Mouse (Mus musculus) stomach, embryonic 14.5 days (tissue): Measurements from ENCODE around the gene Gm38100. TPM values are rescaled to one million over a fixed set of nuclear protein-coding genes. Genes with fewer than 3 reads are reported as not detected.

ENCODE experiments used
- ATAC-seq: fragments of 200-750 bp; cut with Nextera tagmentation; 2 replicates; pipeline ENCODE4 v1.8.0; 2017; ENCODE audit warnings: low read depth, moderate TSS enrichment; ENCODE audit not compliant: insufficient number of reproducible peaks, insufficient read depth, low FRiP score
- H3K27ac ChIP-seq: fragments of 300-500 bp; sonication (generic); 2 replicates; pipeline ENCODE4 v1.5.1; 2014; ENCODE audit warnings: mild to moderate bottlenecking, low read length, moderate library complexity, mixed read lengths
- H3K27me3 ChIP-seq: fragments of 300-500 bp; sonication (generic); 2 replicates; pipeline ENCODE4 v1.6.1; 2014; ENCODE audit warnings: low read length, control low read depth, mixed read lengths; ENCODE audit not compliant: control insufficient read depth, insufficient read depth
- H3K36me3 ChIP-seq: fragments of 300-500 bp; sonication (generic); 2 replicates; pipeline ENCODE4 v1.6.1; 2014; ENCODE audit warnings: mild to moderate bottlenecking, control low read depth, low read length, moderate library complexity, mixed read lengths; ENCODE audit not compliant: control insufficient read depth, insufficient read depth
- H3K4me1 ChIP-seq: fragments of 300-500 bp; sonication (generic); 2 replicates; pipeline ENCODE4 v1.6.1; 2014; ENCODE audit warnings: low read length, control low read depth, mixed read lengths; ENCODE audit not compliant: control insufficient read depth, insufficient read depth
- H3K4me2 ChIP-seq: fragments of 300-500 bp; sonication (generic); replicated peaks from 2 replicates; pipeline ENCODE4 v1.6.1; 2014; ENCODE audit warnings: low read depth, low read length, control low read depth
- H3K4me3 ChIP-seq: fragments of 300-500 bp; sonication (generic); 2 replicates; pipeline ENCODE4 v1.5.1; 2014; ENCODE audit warnings: low read depth, low read length, control low read depth
- H3K9ac ChIP-seq: fragments of 300-500 bp; sonication (generic); replicated peaks from 2 replicates; pipeline ENCODE4 v1.6.1; 2014; ENCODE audit warnings: low read depth, mild to moderate bottlenecking, control low read depth, low read length, moderate library complexity, mixed read lengths
- H3K9me3 ChIP-seq: fragments of 300-500 bp; sonication (generic); 2 replicates; pipeline ENCODE4 v1.6.1; 2016; ENCODE audit warnings: low read depth, low read length, control low read depth; ENCODE audit not compliant: control insufficient read depth
- WGBS: fragments of 180-500 bp; shearing (Covaris S2); extraction: QIAGEN DNeasy Blood & Tissue Kit; methylation state at CpG from one replicate; pipeline ENCODE4 v1.1.7; 2014; 5-methylcytosine and 5-hydroxymethylcytosine counted together
- polyA plus RNA-seq: library from polyadenylated mRNA; unstranded; fragments of >200 nt; fragmentation: Nextera tagmentation; extraction: Ambion mirVana; gene quantifications from 2 replicates; pipeline ENCODE4 v1.2.1, GENCODE M21; 2014

Gene Gm38100
- polyA plus RNA-seq, 1 experiment from 2014 or later, result not detected

GRCm38 (mm10) chr1:175946718-175947315 is 26.7 kb downstream of the Gm38100 start:
- H3K4me1 ChIP-seq, result no peaks in the 10 kb centered on the region
- H3K27ac ChIP-seq, result no peak overlapping the region
- H3K36me3 ChIP-seq, result no peaks in the 10 kb centered on the region
- H3K4me3 ChIP-seq, result no peak overlapping the region
- WGBS, result 52% methylated on average over 4 of the region's 4 CpGs
- H3K4me2 ChIP-seq, result no peak overlapping the region
- H3K9me3 ChIP-seq, result no peaks in the 10 kb centered on the region
- no peak for ATAC-seq
- no peak overlapping the region for H3K9ac ChIP-seq
- no peaks in the 10 kb centered on the region for H3K27me3 ChIP-seq

- ATAC-seq, result no peak
- WGBS, result 86% methylated on average over 3 of the region's 3 CpGs
- Histone ChIP-seq H3K9ac (no peak overlapping the region), H3K4me2 (no peak overlapping the region), H3K36me3 (no peaks in the 10 kb centered on the region), H3K27me3 (no peaks in the 10 kb centered on the region), H3K4me1 (no peaks in the 10 kb centered on the region), H3K4me3 (no peak overlapping the region), H3K9me3 (no peaks in the 10 kb centered on the region), H3K27ac (no peak overlapping the region)
Measured at GRCm38 (mm10) chr1:175950421-175950820, 30.3 kb downstream of the Gm38100 start.

- ATAC-seq, result no peak
- no peak overlapping the region for H3K4me2 ChIP-seq
- WGBS, result 87% methylated on average over 2 of the region's 2 CpGs
Measured at GRCm38 (mm10) chr1:175950851-175951250, 30.7 kb downstream of the Gm38100 start.

GRCm38 (mm10) chr1:175961786-175962185 is 41.7 kb downstream of the Gm38100 start:
- no peak for ATAC-seq
- H3K27ac ChIP-seq, result no peak overlapping the region
- 87% methylated on average over 2 of the region's 2 CpGs for WGBS
- H3K4me2 ChIP-seq, result no peak overlapping the region
- no peaks in the 10 kb centered on the region for H3K36me3 ChIP-seq
- H3K9me3 ChIP-seq, result no peaks in the 10 kb centered on the region
- no peaks in the 10 kb centered on the region for H3K27me3 ChIP-seq
- H3K9ac ChIP-seq, result no peak overlapping the region
- H3K4me1 ChIP-seq, result no peaks in the 10 kb centered on the region
- H3K4me3 ChIP-seq, result no peak overlapping the region

More at GRCm38 (mm10) chr1:175950851-175951250, 30.7 kb downstream of the Gm38100 start:
- no peaks in the 10 kb centered on the region for H3K36me3 ChIP-seq
- no peak overlapping the region for H3K4me3 ChIP-seq
- H3K9ac ChIP-seq, result no peak overlapping the region
- H3K4me1 ChIP-seq, result no peaks in the 10 kb centered on the region
- no peaks in the 10 kb centered on the region for H3K9me3 ChIP-seq
- H3K27ac ChIP-seq, result no peak overlapping the region
- H3K27me3 ChIP-seq, result no peaks in the 10 kb centered on the region

GRCm38 (mm10) chr1:175967004-175967745 is 47.0 kb downstream of the Gm38100 start:
- Histone ChIP-seq H3K4me1 (no peaks in the 10 kb centered on the region), H3K36me3 (no peaks in the 10 kb centered on the region), H3K27ac (no peak overlapping the region), H3K4me2 (no peak overlapping the region), H3K9ac (no peak overlapping the region), H3K9me3 (no peaks in the 10 kb centered on the region), H3K27me3 (no peaks in the 10 kb centered on the region), H3K4me3 (no peak overlapping the region)
- no peak for ATAC-seq
- WGBS, result 85% methylated on average over 5 of the region's 5 CpGs

GRCm38 (mm10) chr1:175970710-175971109 is 50.6 kb downstream of the Gm38100 start:
- 83% methylated on average over 5 of the region's 5 CpGs for WGBS
- Histone ChIP-seq H3K27ac (no peak overlapping the region), H3K4me3 (no peak overlapping the region), H3K27me3 (no peaks in the 10 kb centered on the region), H3K36me3 (no peaks in the 10 kb centered on the region), H3K4me2 (no peak overlapping the region), H3K9ac (no peak overlapping the region), H3K4me1 (no peaks in the 10 kb centered on the region), H3K9me3 (no peaks in the 10 kb centered on the region)
- ATAC-seq, result no peak

Other genes starting within 250 kb of the Gm38100 start
- gene Opn3, start 227.6 kb upstream of the Gm38100 start, polyA plus RNA-seq, result 7.4 and 12.6 TPM in 2 replicates
- 5.3 and 5.8 TPM in 2 replicates for gene Chml, start 227.4 kb upstream of the Gm38100 start, polyA plus RNA-seq
- not detected in 2 replicates for gene Wdr64, start 221.7 kb upstream of the Gm38100 start, polyA plus RNA-seq
- gene Exo1, start 39.7 kb upstream of the Gm38100 start, polyA plus RNA-seq, result 66.7 and 72.5 TPM in 2 replicates
- gene Rbm8a2, start 58.8 kb downstream of the Gm38100 start, polyA plus RNA-seq, result 0.95 and 1.0 TPM in 2 replicates